Mouse (Mus musculus) kidney, adult 18-20 months (tissue): ENCODE results near the gene Hhipl1.

Experiments
- DNase-seq: peaks from one replicate; pipeline ENCODE4 v3.0.0; 2021

The Hhipl1 gene

GRCm38 (mm10) chr12:108278221-108278918 is 27.7 kb upstream of the Hhipl1 start:
- no peak for DNase-seq

- no peak for DNase-seq
Observed at GRCm38 (mm10) chr12:108284455-108285224, 21.4 kb upstream of the Hhipl1 start.

- no peak for DNase-seq
Observed at GRCm38 (mm10) chr12:108285225-108286011, 20.7 kb upstream of the Hhipl1 start.

GRCm38 (mm10) chr12:108286381-108286780 is 19.7 kb upstream of the Hhipl1 start:
- DNase-seq: no peak

- no peak for DNase-seq
Observed at GRCm38 (mm10) chr12:108287011-108287410, 19.1 kb upstream of the Hhipl1 start.

DNA sequence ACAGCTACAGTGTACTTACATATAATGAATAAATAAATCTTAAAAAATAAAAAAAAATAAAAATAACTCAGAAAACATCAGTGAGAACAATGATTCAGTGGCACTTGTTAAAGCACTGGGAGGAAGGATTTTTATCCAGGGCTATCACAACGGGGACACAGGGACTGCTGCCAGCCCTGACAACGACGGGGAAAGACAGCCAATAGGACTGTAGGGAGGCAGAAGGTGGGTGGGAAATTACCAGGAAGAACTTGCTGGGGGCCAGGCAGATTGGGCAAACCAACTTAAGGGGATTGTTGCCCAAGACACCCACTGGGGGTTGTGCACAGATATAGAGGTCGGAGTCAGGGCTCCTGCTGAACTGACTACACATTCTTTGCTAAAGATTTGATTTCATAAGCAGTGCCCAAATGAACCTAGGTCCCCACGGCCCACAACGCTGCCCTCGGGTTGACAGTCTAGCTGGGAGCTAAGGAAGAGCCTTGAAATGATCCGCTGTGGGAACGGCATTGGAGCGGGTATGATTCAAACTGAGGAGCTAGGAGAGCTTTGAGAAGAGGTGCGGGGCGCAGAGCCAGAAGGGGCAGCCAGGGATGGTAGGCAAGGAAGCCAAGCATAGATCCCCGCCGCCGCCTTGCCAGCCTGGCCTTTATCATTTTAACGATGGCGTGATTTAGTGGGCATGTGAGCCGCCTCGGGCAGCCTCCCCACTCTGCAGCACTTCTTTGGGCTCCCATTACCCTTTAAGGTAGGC is 17.8 kb upstream of the Hhipl1 start:
- no peak for DNase-seq

GRCm38 (mm10) chr12:108292419-108292818 is 13.7 kb upstream of the Hhipl1 start:
- DNase-seq: no peak

DNA sequence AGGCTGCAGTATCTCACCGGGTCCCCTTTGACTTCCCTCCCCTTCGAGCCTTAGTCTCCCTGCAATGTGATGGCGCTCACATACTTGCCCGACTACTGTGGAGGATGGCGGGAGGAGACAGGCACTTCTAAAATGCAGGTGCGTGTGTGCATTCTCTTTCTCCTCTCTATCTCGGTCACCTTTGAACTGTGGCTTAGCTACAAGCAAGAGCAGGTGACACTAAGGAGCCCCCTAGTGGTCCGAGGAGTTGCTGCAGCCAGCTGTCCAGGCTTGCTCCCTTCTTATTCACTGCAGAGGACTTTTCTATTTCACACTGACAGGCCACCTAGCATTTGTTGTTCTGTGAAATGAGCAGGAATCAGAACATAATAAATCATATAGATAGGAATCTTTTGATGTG is 13.1 kb upstream of the Hhipl1 start:
- peak; percentile 81 for DNase-seq

DNA sequence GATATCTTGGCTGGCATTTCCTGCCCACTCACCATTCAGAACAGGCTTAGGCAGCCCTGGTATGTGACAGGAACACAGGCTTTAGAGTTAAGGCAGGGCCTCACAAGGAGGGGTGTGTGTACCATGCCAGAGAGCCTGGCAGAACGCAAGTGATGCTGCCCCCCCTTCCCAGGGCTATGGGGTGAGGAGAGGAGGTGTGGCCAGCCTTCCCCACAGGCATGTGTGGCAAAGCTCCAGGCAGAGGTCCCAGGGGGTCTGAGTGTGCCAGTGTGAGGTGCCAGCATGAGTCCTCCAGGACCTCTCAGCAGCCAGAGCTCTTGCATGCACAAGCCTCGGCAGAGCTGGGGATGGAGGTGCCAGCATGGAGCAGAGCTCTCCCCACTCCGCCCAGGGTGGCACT is 11.4 kb upstream of the Hhipl1 start:
- DNase-seq: no peak

DNA sequence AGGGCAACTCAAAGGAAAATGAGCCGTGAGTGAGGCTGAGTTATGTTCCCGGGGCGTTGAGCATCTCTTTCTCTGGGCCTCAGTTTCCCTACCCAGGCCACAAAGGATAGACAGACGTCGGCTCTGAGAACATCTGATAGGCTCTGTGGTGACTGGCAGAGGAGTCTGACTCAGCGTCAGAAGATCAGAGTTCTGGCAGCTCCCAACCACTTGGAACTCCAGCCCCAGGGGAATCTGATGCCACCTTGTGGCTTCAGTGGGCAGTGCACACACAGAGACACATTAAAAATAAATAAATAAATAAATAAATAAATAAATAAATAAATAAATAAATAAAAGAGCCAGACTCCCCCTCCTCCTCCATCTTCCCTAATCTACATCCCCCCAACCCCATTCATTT is 9.0 kb upstream of the Hhipl1 start:
- DNase-seq: no peak

- no peak for DNase-seq
Observed at GRCm38 (mm10) chr12:108301006-108301405, 5.1 kb upstream of the Hhipl1 start.

GRCm38 (mm10) chr12:108303778-108304365 is 2.2 kb upstream of the Hhipl1 start:
- DNase-seq: no peak

- no peak for DNase-seq
Observed at GRCm38 (mm10) chr12:108305172-108305571, 898 bp upstream of the Hhipl1 start.

GRCm38 (mm10) chr12:108307553-108307952 is 1.5 kb downstream of the Hhipl1 start:
- DNase-seq: peak; percentile 60

GRCm38 (mm10) chr12:108308363-108308856 is 2.3 kb downstream of the Hhipl1 start:
- DNase-seq: no peak

DNA sequence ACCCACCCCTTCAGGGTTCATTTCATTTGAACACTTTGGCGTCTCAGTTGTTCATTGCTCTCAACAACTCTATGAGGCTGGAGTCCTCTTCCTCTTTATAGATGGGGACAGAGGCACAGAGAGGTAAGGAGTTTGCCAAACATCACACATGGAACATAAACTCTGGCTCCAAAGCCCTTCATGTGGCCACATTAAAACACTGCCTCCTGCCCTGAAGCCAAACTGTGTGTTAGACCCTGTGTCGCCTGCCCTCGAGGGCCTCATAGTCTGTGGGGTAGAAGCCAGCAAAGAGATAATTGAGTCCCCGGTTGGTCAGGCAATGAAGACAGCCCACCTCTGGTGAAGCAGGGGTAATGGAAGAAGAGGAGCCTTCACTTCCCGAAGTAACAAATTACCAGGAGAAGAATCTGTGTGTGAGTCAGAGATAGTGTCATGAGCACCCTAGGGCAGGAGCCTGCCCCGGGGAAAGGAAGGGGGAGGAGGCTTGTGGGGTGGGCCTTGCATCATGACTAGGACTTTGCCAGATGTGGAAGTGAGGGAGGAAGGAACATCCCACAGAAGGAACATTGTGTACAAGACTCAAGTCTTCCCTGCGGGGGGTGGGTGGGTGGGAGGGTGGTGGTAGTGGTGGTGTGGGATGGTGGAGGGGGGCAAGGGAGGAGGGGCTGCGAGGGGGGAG is 3.2 kb downstream of the Hhipl1 start:
- DNase-seq: no peak

DNA sequence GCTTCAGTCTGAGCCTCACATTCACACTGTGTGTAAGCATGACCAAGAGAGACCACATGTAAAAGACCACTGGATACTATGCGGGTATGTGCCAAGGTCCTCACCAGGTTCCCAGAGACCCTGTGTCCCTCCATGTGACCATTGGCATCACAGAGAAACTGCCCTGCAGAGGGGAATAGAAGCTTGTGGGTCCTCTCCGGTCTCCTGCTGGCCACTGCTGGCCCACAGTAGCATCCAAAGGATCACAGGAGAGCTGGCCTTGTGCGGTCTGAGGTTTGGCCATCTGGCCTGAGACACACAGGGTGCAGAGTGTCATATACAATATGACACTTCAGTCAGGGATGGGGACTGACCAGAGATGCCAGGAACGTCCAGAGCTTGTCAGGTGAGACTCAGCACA is 4.0 kb downstream of the Hhipl1 start:
- no peak for DNase-seq

GRCm38 (mm10) chr12:108310456-108311027 is 4.5 kb downstream of the Hhipl1 start:
- no peak for DNase-seq

DNA sequence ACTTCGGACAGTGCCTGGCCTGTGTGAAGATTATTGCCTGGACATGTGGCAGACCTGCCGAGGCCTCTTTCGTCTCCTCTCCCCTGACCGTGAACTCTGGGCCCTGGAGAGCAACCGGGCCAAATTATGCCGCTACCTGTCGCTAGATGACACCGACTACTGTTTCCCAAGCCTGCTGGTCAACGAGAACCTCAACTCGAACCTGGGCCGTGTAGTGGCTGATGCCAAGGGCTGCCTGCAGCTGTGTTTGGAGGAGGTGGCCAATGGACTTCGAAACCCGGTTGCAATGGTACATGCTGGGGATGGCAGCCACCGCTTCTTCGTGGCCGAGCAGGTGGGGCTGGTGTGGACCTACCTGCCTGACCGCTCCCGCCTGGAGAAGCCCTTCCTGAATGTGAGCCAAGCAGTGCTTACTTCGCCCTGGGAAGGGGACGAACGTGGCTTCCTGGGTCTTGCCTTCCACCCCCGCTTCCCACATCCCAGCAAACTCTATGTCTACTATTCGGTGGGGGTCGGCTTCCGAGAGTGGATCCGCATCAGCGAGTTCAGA is 5.7 kb downstream of the Hhipl1 start:
- DNase-seq: no peak

DNA sequence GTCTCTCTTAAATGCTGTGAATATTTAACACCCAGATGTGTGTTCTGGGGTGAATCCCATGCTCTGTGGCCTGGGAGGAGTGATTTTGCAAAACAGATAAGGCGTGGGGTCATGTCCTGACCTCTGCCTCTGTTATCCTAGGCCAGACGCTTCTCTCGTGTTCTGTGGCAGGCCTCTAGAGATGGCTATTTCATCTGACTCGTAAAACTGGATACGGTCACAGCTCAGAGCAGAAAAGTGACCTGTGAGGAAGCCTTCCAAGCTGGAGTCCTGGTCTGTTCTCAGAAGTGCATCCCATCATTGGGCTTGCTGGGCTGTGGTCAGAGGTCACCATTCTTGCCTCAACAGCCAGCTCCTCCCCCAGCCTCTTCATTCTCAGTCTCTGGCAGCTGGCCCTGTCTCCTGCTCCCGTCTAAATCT is 6.4 kb downstream of the Hhipl1 start:
- DNase-seq: no peak

- no peak for DNase-seq
Observed at GRCm38 (mm10) chr12:108313244-108313772, 7.2 kb downstream of the Hhipl1 start.
